Mouse (Mus musculus) CH12.LX (cell line): ENCODE measurements around the gene Olfr477.

Source experiments
- CHD2 ChIP-seq: IDR thresholded peaks from 2 replicates; pipeline ENCODE4 v1.6.1; 2011; ENCODE audit warnings: low read length, improper control_type of control experiment
- CTCF ChIP-seq, 2 experiments: IDR thresholded peaks in 1 of 2; conservative IDR thresholded peaks in 1 of 2; 2 replicates each; pipeline ENCODE4 v1.5.1; 2011 to 2012; ENCODE audit warnings: low read depth in 2 of 2, low read length in 2 of 2, improper control_type of control experiment in 1 of 2, inconsistent platforms in 1 of 2, mild to moderate bottlenecking in 1 of 2, moderate library complexity in 1 of 2
- JUND ChIP-seq: conservative IDR thresholded peaks from 2 replicates; pipeline ENCODE4 v1.6.1; 2011; ENCODE audit warnings: low read depth, low read length, improper control_type of control experiment

GRCm38 (mm10) chr7:107986393-107986792, at the start of gene Olfr477:
- TF ChIP-seq CTCF (conservative IDR thresholded peaks at IDR 0.05 in 1 of 2, IDR thresholded peaks at IDR 0.05 in 1 of 2; ENCODE audit: low read depth in 2 of 2, low read length in 2 of 2) (no peak), JUND (no peak), CHD2 (no peak)
